In the genomic region with DNA sequence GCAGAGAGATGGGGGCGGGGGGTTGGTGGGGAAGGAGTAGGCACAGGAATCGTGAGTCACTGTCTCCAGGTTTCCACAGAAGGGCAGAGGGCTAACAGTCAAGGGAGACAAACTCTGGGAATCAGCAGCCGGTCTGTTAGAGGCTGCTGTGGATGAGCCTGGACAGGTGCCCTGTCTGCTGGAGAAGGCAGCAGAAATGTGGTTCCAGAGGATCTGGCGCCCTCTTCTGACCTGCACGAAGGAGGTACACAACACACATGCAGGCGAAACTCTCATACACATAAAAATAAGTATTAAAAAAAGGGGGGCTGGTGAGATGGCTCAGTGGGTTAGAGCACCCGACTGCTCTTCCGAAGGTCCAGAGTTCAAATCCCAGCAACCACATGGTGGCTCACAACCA, we compare ENCODE assay signal across 8 mouse cellular contexts. TPM values are rescaled to one million over a fixed set of nuclear protein-coding genes. Genes with fewer than 3 reads are reported as not detected.
DNase-seq lines count a peak whose midpoint lies in the region; ATAC-seq and TF ChIP-seq lines count a peak whose summit lies in the region.
"Had no signal": no experiment of that assay in that cellular context is flagged by ENCODE, and none has a peak within 500 bp of the region (broad histone marks: within the 10 kb centered on the region; RNA-seq: fewer than 3 reads in every experiment).

No protein-coding gene starts in this region.

- 0 out of 2 replicates have a peak, but pooled peaks cover 3% of the 10 kb centered on the region for H3K27me3 ChIP-seq in hindbrain, embryonic 13.5 days

- no peaks in the 10 kb centered on the region for H3K4me1 ChIP-seq in lung, adult 2 months (ENCODE audit: control insufficient read depth, insufficient read depth, low read length)
- no peaks in the 10 kb centered on the region for H3K4me1 ChIP-seq in hindbrain, embryonic 13.5 days (replicated peaks)

- 56% methylated on average over 8 of the region's 8 CpGs for WGBS in lung, adult 2 months
- 47% methylated on average over 8 of the region's 8 CpGs for WGBS in hindbrain, embryonic 13.5 days

- TF ChIP-seq CTCF in lung, adult 2 months (IDR thresholded peaks at IDR 0.05; ENCODE audit: insufficient read depth, low read length): peak; percentile 49; the same call in 1 of the 2 replicates

- no peak overlapping the region for H3K4me2 ChIP-seq in hindbrain, embryonic 13.5 days

- ATAC-seq in common myeloid progenitor, adult 5-6 weeks (replicated peaks; ENCODE audit: low read depth, poor library complexity, severe bottlenecking): 0 out of 2 replicates have a peak, but pooled peaks have one; percentile 47
- no peak for ATAC-seq in hindbrain, embryonic 13.5 days (ENCODE audit: low FRiP score)

- peak; percentile 6 to 39 for DNase-seq in layer of hippocampus, postnatal 10 days (ENCODE audit: low spot score in 2 of 2)
- no peak for DNase-seq in layer of hippocampus, adult 11-12 months (ENCODE audit: low spot score)
- peak; percentile 0 for DNase-seq in Muller cell, postnatal 12 days (ENCODE audit: inconsistent ontology term)
- no peak for DNase-seq in lung, adult 2 months
- DNase-seq in B cell, adult 2 months: no peak

- H3K27ac ChIP-seq in hindbrain, embryonic 13.5 days: no peak overlapping the region

- no peak overlapping the region for H3K9ac ChIP-seq in hindbrain, embryonic 13.5 days

- no peak for TF ChIP-seq POLR2A in lung, adult 2 months (IDR thresholded peaks at IDR 0.05; ENCODE audit: borderline replicate concordance, extremely low read depth, low read depth, low read length)

- no peak overlapping the region for H3K4me3 ChIP-seq in lung, adult 2 months (replicated peaks; ENCODE audit: extremely low read depth, low read depth, low read length)
- H3K4me3 ChIP-seq in hindbrain, embryonic 13.5 days: no peak overlapping the region
- H3K4me3 ChIP-seq: erythroblast, embryonic 14.5 days had no signal

- H3K9me3 ChIP-seq in hindbrain, embryonic 13.5 days: no peaks in the 10 kb centered on the region

- H3K36me3 ChIP-seq in hindbrain, embryonic 13.5 days: no peaks in the 10 kb centered on the region

RNA-seq across cellular contexts. Expression of gene Gm12845, which starts 13.3 kb away (rescaled TPM):
- not detected for total RNA-seq in layer of hippocampus, postnatal 10 days (2021)
- total RNA-seq in common myeloid progenitor, adult 5-6 weeks (2017): not detected in 2 replicates
- not detected in 2 replicates for polyA plus RNA-seq in lung, adult 2 months (2012; rRNA removed)
- polyA plus RNA-seq in hindbrain, embryonic 13.5 days (2015; fragmentation: Nextera tagmentation; extraction: Ambion mirVana): not detected in 2 replicates
- polyA plus RNA-seq: erythroblast, embryonic 14.5 days had no signal

RNA-seq across cellular contexts. Expression of gene Klf17, which starts 27.9 kb away (rescaled TPM):
- total RNA-seq in layer of hippocampus, postnatal 10 days (2021): not detected
- total RNA-seq in common myeloid progenitor, adult 5-6 weeks (2017): not detected in 2 replicates
- not detected in 2 replicates for polyA plus RNA-seq in lung, adult 2 months (2012; rRNA removed)
- 0.12 TPM in 1 of 2 replicates, not detected in the other for polyA plus RNA-seq in hindbrain, embryonic 13.5 days (2015; fragmentation: Nextera tagmentation; extraction: Ambion mirVana)
- polyA plus RNA-seq: erythroblast, embryonic 14.5 days had no signal

RNA-seq across cellular contexts. Expression of gene Dmap1, which starts 55.5 kb away (rescaled TPM):
- 10 to 100 TPM; 39.8 to 43.0 TPM for total RNA-seq in layer of hippocampus, postnatal 10 days (2021)
- 24.5 and 29.5 TPM in 2 replicates for total RNA-seq in common myeloid progenitor, adult 5-6 weeks (2017)
- polyA plus RNA-seq in lung, adult 2 months (2012; rRNA removed): 18.8 and 23.5 TPM in 2 replicates
- polyA plus RNA-seq in hindbrain, embryonic 13.5 days (2015; fragmentation: Nextera tagmentation; extraction: Ambion mirVana): 74.9 and 76.6 TPM in 2 replicates

Comparison
In these comparisons a context has a peak if more than half of its experiments do, and no peak if none do; other contexts are left out.
1. DNase-seq: peak in layer of hippocampus, postnatal 10 days (2 of 2) and Muller cell, postnatal 12 days (single experiment); none in layer of hippocampus, adult 11-12 months (single experiment), lung, adult 2 months (single experiment) and B cell, adult 2 months (0 of 2).